Mouse (Mus musculus) lung, postnatal 0 days (tissue): ENCODE results near the gene Meis2.

ENCODE experiments used
- CTCF ChIP-seq: IDR thresholded peaks from 2 replicates; pipeline ENCODE4 v1.5.1; 2016; ENCODE audit warnings: antibody characterized with exemption, mild to moderate bottlenecking
- EP300 ChIP-seq: IDR thresholded peaks from 2 replicates; pipeline ENCODE4 v1.6.1; 2016; ENCODE audit warnings: antibody characterized with exemption, mild to moderate bottlenecking, control low read depth

- TF ChIP-seq CTCF: no peak
- TF ChIP-seq EP300: no peak
Observed at GRCm38 (mm10) chr2:116021931-116022330, 43.7 kb downstream of the Meis2 start.
